Mouse (Mus musculus) ES-E14 (cell line): ENCODE data around the gene Nsun7.

Experiments
- CHD2 ChIP-seq: IDR thresholded peaks from 2 replicates; pipeline ENCODE4 v1.6.1; 2014; ENCODE audit warnings: mild to moderate bottlenecking, low read depth, low read length, inconsistent platforms
- HCFC1 ChIP-seq: IDR thresholded peaks from 2 replicates; pipeline ENCODE4 v1.6.1; 2012; ENCODE audit warnings: low read length, inconsistent platforms, borderline replicate concordance; ENCODE audit not compliant: insufficient read depth
- MAFK ChIP-seq: IDR thresholded peaks from 2 replicates; pipeline ENCODE4 v1.6.1; 2014; ENCODE audit warnings: mild to moderate bottlenecking, low read depth, low read length, inconsistent platforms; ENCODE audit not compliant: insufficient read depth
- ZNF384 ChIP-seq: IDR thresholded peaks from 2 replicates; pipeline ENCODE4 v1.6.1; 2012; ENCODE audit warnings: low read depth, low read length, inconsistent platforms

GRCm38 (mm10) chr5:66245958-66246497 is 13.7 kb upstream of the Nsun7 start:
- TF ChIP-seq CHD2 (no peak), MAFK (no peak), HCFC1 (no peak), ZNF384 (0 out of 2 replicates have a peak, but pooled peaks have one; percentile 12)
